In genomic region chr9:16484765-16485164, GRCm38 (mm10) we compare ENCODE assay signal across 13 mouse cellular contexts. TPM values are rescaled to one million over a fixed set of nuclear protein-coding genes. Genes with fewer than 3 reads are reported as not detected.
A peak's percentile ranks its signal among the peaks of the same experiment; 100 is the strongest.
DNase-seq lines count a peak whose midpoint lies in the region; ATAC-seq lines count a peak whose summit lies in the region.
"Had no signal": no experiment of that assay in that cellular context is flagged by ENCODE, and none has a peak within 500 bp of the region (broad histone marks: within the 10 kb centered on the region; RNA-seq: fewer than 3 reads in every experiment).

No protein-coding gene starts in this region.

- H3K9ac ChIP-seq in neural tube, embryonic 11.5 days (ENCODE audit: low read length): no peak overlapping the region
- H3K9ac ChIP-seq in hindbrain, embryonic 11.5 days (ENCODE audit: low read depth, low read length): no peak overlapping the region

- no peak overlapping the region for H3K4me3 ChIP-seq in neural tube, embryonic 11.5 days (ENCODE audit: low read depth, low read length)
- no peak overlapping the region for H3K4me3 ChIP-seq in hindbrain, embryonic 11.5 days (ENCODE audit: low read depth, low read length)

- no peaks in the 10 kb centered on the region for H3K9me3 ChIP-seq in neural tube, embryonic 11.5 days (ENCODE audit: control insufficient read depth, low read length)
- no peaks in the 10 kb centered on the region for H3K9me3 ChIP-seq in hindbrain, embryonic 11.5 days (ENCODE audit: control insufficient read depth, low read length)

- H3K4me2 ChIP-seq in neural tube, embryonic 11.5 days (ENCODE audit: low read depth): no peak overlapping the region
- no peak overlapping the region for H3K4me2 ChIP-seq in hindbrain, embryonic 11.5 days (replicated peaks; ENCODE audit: low read depth, low read length)

- 28% methylated on average over 2 of the region's 2 CpGs for WGBS in neural tube, embryonic 11.5 days
- WGBS in hindbrain, embryonic 11.5 days: 2% methylated on average over 2 of the region's 2 CpGs

- no peaks in the 10 kb centered on the region for H3K36me3 ChIP-seq in neural tube, embryonic 11.5 days (ENCODE audit: control insufficient read depth, insufficient read depth, low read length)
- no peaks in the 10 kb centered on the region for H3K36me3 ChIP-seq in hindbrain, embryonic 11.5 days (ENCODE audit: control insufficient read depth, insufficient read depth, low read length)

- H3K4me1 ChIP-seq in neural tube, embryonic 11.5 days (ENCODE audit: control insufficient read depth, insufficient read depth, low read length): peaks cover 20% of the 10 kb centered on the region
- H3K4me1 ChIP-seq in hindbrain, embryonic 11.5 days (replicated peaks; ENCODE audit: control insufficient read depth, insufficient read depth, low read length): 0 out of 2 replicates have a peak, but pooled peaks cover 2% of the 10 kb centered on the region

- peak; percentile 48 for DNase-seq in neural tube, embryonic 11.5 days (ENCODE audit: low spot score)
- no peak for DNase-seq in neural tube, embryonic 10.5 days (ENCODE audit: extremely low spot score, low spot score)
- DNase-seq in hindbrain, embryonic 11.5 days (ENCODE audit: low spot score): peak; percentile 67
- DNase-seq in mesoderm, embryonic 11.5 days (ENCODE audit: low read depth, low spot score): peak; percentile 62
- no peak for DNase-seq in adrenal gland, postnatal 4 days (ENCODE audit: low spot score in 2 of 2)
- no peak for DNase-seq in gastrocnemius, postnatal 25 days
- no peak for DNase-seq in cerebellum, postnatal 36 days
- DNase-seq in ovary, postnatal 10 days (ENCODE audit: low spot score): no peak
- DNase-seq: kidney, postnatal 4 days; left cerebral cortex, postnatal 4 days had no signal

- peak; percentile 96 for ATAC-seq in neural tube, embryonic 11.5 days (ENCODE audit: insufficient read depth, low FRiP score, low TSS enrichment)
- peak; percentile 97 for ATAC-seq in hindbrain, embryonic 11.5 days (ENCODE audit: low FRiP score)

- no peaks in the 10 kb centered on the region for H3K27me3 ChIP-seq in neural tube, embryonic 11.5 days (ENCODE audit: control insufficient read depth, insufficient read depth, low read length)
- no peaks in the 10 kb centered on the region for H3K27me3 ChIP-seq in hindbrain, embryonic 11.5 days (ENCODE audit: control insufficient read depth, insufficient read depth, low read length)

- H3K27ac ChIP-seq in neural tube, embryonic 11.5 days (ENCODE audit: low read depth, low read length): no peak overlapping the region
- H3K27ac ChIP-seq in hindbrain, embryonic 11.5 days (ENCODE audit: low read depth, low read length): peak overlapping the region; percentile 31

RNA-seq across cellular contexts. Expression of gene Fat3, which starts 16.3 kb away (rescaled TPM):
- 16.1 and 16.8 TPM in 2 replicates for polyA plus RNA-seq in neural tube, embryonic 11.5 days (2014; fragmentation: Nextera tagmentation; extraction: Ambion mirVana)
- 12.7 and 15.5 TPM in 2 replicates for polyA plus RNA-seq in hindbrain, embryonic 11.5 days (2014; fragmentation: Nextera tagmentation; extraction: Ambion mirVana)
- total RNA-seq in adrenal gland, postnatal 4 days (2021): 1 to 10 TPM; 4.2 TPM
- 1 to 10 TPM in 1 of 2 experiments, under 1 TPM in 1; 0.43 to 1.0 TPM for total RNA-seq in gastrocnemius, postnatal 25 days (2021)
- total RNA-seq: granulocyte monocyte progenitor cell, adult 5-6 weeks; hematopoietic stem cell, adult 5-6 weeks; megakaryocyte progenitor cell, adult 5-6 weeks had no signal

Comparison
In these comparisons a context has a peak if more than half of its experiments do, and no peak if none do; other contexts are left out.
1. DNase-seq: peak in neural tube, embryonic 11.5 days (single experiment), hindbrain, embryonic 11.5 days (single experiment) and mesoderm, embryonic 11.5 days (single experiment); none in neural tube, embryonic 10.5 days (single experiment), adrenal gland, postnatal 4 days (0 of 2), gastrocnemius, postnatal 25 days (single experiment), cerebellum, postnatal 36 days (0 of 2) and ovary, postnatal 10 days (single experiment).